ENCODE assay signal across 22 mouse cellular contexts in genomic region chr1:24743191-24743924, GRCm38 (mm10).
DNase-seq lines count a peak whose midpoint lies in the region; ATAC-seq and TF ChIP-seq lines count a peak whose summit lies in the region.
"Had no signal": no experiment of that assay in that cellular context is flagged by ENCODE, and none has a peak within 500 bp of the region (broad histone marks: within the 10 kb centered on the region; RNA-seq: fewer than 3 reads in every experiment).

No protein-coding gene starts in this region.

- no peak overlapping the region for H3K4me2 ChIP-seq in liver, postnatal 0 days (ENCODE audit: low read depth, low read length)
- no peak overlapping the region for H3K4me2 ChIP-seq in lung, embryonic 16.5 days (ENCODE audit: low read depth, low read length)
- H3K4me2 ChIP-seq in midbrain, embryonic 11.5 days, result no peak overlapping the region
- no peak overlapping the region for H3K4me2 ChIP-seq in midbrain, embryonic 15.5 days
- H3K4me2 ChIP-seq: embryonic facial prominence, embryonic 13.5 days; embryonic facial prominence, embryonic 15.5 days; forebrain, embryonic 12.5 days had no signal

- TF ChIP-seq EP300 in liver, postnatal 0 days (IDR thresholded peaks at IDR 0.05; ENCODE audit: low read depth), result no peak

- DNase-seq in liver, postnatal 0 days, result no peak
- DNase-seq in liver, result no peak
- DNase-seq in lung, postnatal 10 days, result no peak
- peak; percentile 57 for DNase-seq in midbrain, embryonic 11.5 days (ENCODE audit: low spot score, missing footprints)
- DNase-seq: adrenal gland, adult 2 months; adrenal gland, postnatal 10 days; adrenal gland, postnatal 25 days; cerebellum, adult 11 months; cerebellum, adult 18-20 months; cerebellum, adult 8-10 months; cerebellum, adult 9-11 months; cerebellum, postnatal 14 days; cerebellum, postnatal 36 days; embryo, embryonic 11 days had no signal

- WGBS in liver, postnatal 0 days (ENCODE audit: insufficient replicate concordance), result 77% methylated on average over 9 of the region's 9 CpGs
- 73% methylated on average over 9 of the region's 9 CpGs for WGBS in lung, embryonic 16.5 days
- WGBS in midbrain, embryonic 11.5 days, result 95% methylated on average over 9 of the region's 9 CpGs
- 92% methylated on average over 9 of the region's 9 CpGs for WGBS in midbrain, embryonic 15.5 days

- no peak for TF ChIP-seq CTCF in liver, postnatal 0 days (IDR thresholded peaks at IDR 0.05; ENCODE audit: low read depth)

- peak; percentile 59 for ATAC-seq in liver, postnatal 0 days
- 0 out of 2 replicates have a peak, but pooled peaks have one; percentile 43 for ATAC-seq in lung, embryonic 16.5 days (ENCODE audit: low read depth)
- ATAC-seq in midbrain, embryonic 11.5 days (ENCODE audit: low FRiP score), result no peak
- no peak for ATAC-seq in midbrain, embryonic 15.5 days (replicated peaks)
- ATAC-seq: forebrain, embryonic 14.5 days had no signal

- no peak overlapping the region for H3K4me3 ChIP-seq in liver, postnatal 0 days (ENCODE audit: low read depth, low read length)
- no peak overlapping the region for H3K4me3 ChIP-seq in lung, embryonic 16.5 days (ENCODE audit: low read length)
- no peak overlapping the region for H3K4me3 ChIP-seq in midbrain, embryonic 11.5 days (ENCODE audit: low read depth, low read length)
- H3K4me3 ChIP-seq in midbrain, embryonic 15.5 days, result no peak overlapping the region
- H3K4me3 ChIP-seq: embryonic facial prominence, embryonic 13.5 days; embryonic facial prominence, embryonic 15.5 days; erythroblast, embryonic 14.5 days; forebrain, embryonic 10.5 days; forebrain, embryonic 12.5 days had no signal

- H3K36me3 ChIP-seq in liver, postnatal 0 days (replicated peaks; ENCODE audit: insufficient read depth, low read length), result peaks cover 17% of the 10 kb centered on the region
- peaks cover 4% of the 10 kb centered on the region; the same call in 1 of the 2 replicates for H3K36me3 ChIP-seq in lung, embryonic 16.5 days (ENCODE audit: control insufficient read depth, insufficient read depth, low read length)
- no peaks in the 10 kb centered on the region for H3K36me3 ChIP-seq in midbrain, embryonic 11.5 days (ENCODE audit: control insufficient read depth, insufficient read depth, low read length)
- no peaks in the 10 kb centered on the region for H3K36me3 ChIP-seq in midbrain, embryonic 15.5 days (replicated peaks)
- H3K36me3 ChIP-seq: forebrain, embryonic 12.5 days had no signal

- H3K27me3 ChIP-seq in liver, postnatal 0 days (ENCODE audit: insufficient read depth, low read length), result no peaks in the 10 kb centered on the region
- no peaks in the 10 kb centered on the region for H3K27me3 ChIP-seq in lung, embryonic 16.5 days (ENCODE audit: control insufficient read depth, insufficient read depth, low read depth, low read length)
- no peaks in the 10 kb centered on the region for H3K27me3 ChIP-seq in midbrain, embryonic 11.5 days (ENCODE audit: control insufficient read depth, insufficient read depth, low read length)
- no peaks in the 10 kb centered on the region for H3K27me3 ChIP-seq in midbrain, embryonic 15.5 days (replicated peaks)
- H3K27me3 ChIP-seq: embryonic facial prominence, embryonic 13.5 days; embryonic facial prominence, embryonic 15.5 days; forebrain, embryonic 12.5 days had no signal

- no peak overlapping the region for H3K27ac ChIP-seq in liver, postnatal 0 days (ENCODE audit: low read depth)
- H3K27ac ChIP-seq in lung, embryonic 16.5 days (ENCODE audit: low read length), result peak overlapping the region; percentile 57; the same call in 1 of the 2 replicates
- H3K27ac ChIP-seq in midbrain, embryonic 11.5 days (ENCODE audit: low read depth, low read length), result no peak overlapping the region
- no peak overlapping the region for H3K27ac ChIP-seq in midbrain, embryonic 15.5 days
- H3K27ac ChIP-seq: embryonic facial prominence, embryonic 13.5 days; embryonic facial prominence, embryonic 15.5 days; forebrain, embryonic 10.5 days; forebrain, embryonic 12.5 days had no signal

- H3K9me3 ChIP-seq in liver, postnatal 0 days (ENCODE audit: low read length), result no peaks in the 10 kb centered on the region
- H3K9me3 ChIP-seq in lung, embryonic 16.5 days (ENCODE audit: control insufficient read depth, low read length), result no peaks in the 10 kb centered on the region
- no peaks in the 10 kb centered on the region for H3K9me3 ChIP-seq in midbrain, embryonic 11.5 days (ENCODE audit: control insufficient read depth, low read length)
- H3K9me3 ChIP-seq in midbrain, embryonic 15.5 days, result no peaks in the 10 kb centered on the region
- H3K9me3 ChIP-seq: embryonic facial prominence, embryonic 13.5 days; embryonic facial prominence, embryonic 15.5 days; forebrain, embryonic 10.5 days; forebrain, embryonic 12.5 days had no signal

- no peak overlapping the region for H3K9ac ChIP-seq in liver, postnatal 0 days (replicated peaks)
- no peak overlapping the region for H3K9ac ChIP-seq in lung, embryonic 16.5 days (ENCODE audit: low read length)
- no peak overlapping the region for H3K9ac ChIP-seq in midbrain, embryonic 11.5 days (ENCODE audit: low read length)
- H3K9ac ChIP-seq in midbrain, embryonic 15.5 days, result no peak overlapping the region
- H3K9ac ChIP-seq: embryonic facial prominence, embryonic 13.5 days; embryonic facial prominence, embryonic 15.5 days; forebrain, embryonic 12.5 days had no signal

- no peaks in the 10 kb centered on the region for H3K4me1 ChIP-seq in liver, postnatal 0 days (ENCODE audit: insufficient read depth)
- H3K4me1 ChIP-seq in lung, embryonic 16.5 days (replicated peaks; ENCODE audit: control insufficient read depth, insufficient read depth, low read length), result no peaks in the 10 kb centered on the region; the same call in 1 of the 2 replicates
- no peaks in the 10 kb centered on the region for H3K4me1 ChIP-seq in midbrain, embryonic 11.5 days (ENCODE audit: control insufficient read depth, insufficient read depth, low read length)
- H3K4me1 ChIP-seq in midbrain, embryonic 15.5 days, result no peaks in the 10 kb centered on the region
- H3K4me1 ChIP-seq: embryonic facial prominence, embryonic 15.5 days had no signal

Comparison
In these comparisons a context has a peak if more than half of its experiments do, and no peak if none do; other contexts are left out.
1. ATAC-seq: peak in liver, postnatal 0 days (single experiment) and lung, embryonic 16.5 days (single experiment); none in midbrain, embryonic 11.5 days (single experiment) and midbrain, embryonic 15.5 days (single experiment).